Mouse (Mus musculus) liver, embryonic 15.5 days (tissue): ENCODE data around the gene Tcte1. TPM values are rescaled to one million over a fixed set of nuclear protein-coding genes. Genes with fewer than 3 reads are reported as not detected.

Source experiments
- ATAC-seq: fragments of 200-750 bp; cut with Nextera tagmentation; 2 replicates; pipeline ENCODE4 v1.8.0; 2017; ENCODE audit warnings: moderate number of reproducible peaks, mild to moderate bottlenecking, moderate library complexity; ENCODE audit not compliant: insufficient read depth
- H3K27ac ChIP-seq: fragments of 300-500 bp; sonication (generic); replicated peaks from 2 replicates; pipeline ENCODE4 v1.5.1; 2015; ENCODE audit warnings: mild to moderate bottlenecking, inconsistent platforms
- H3K27me3 ChIP-seq: fragments of 300-500 bp; sonication (generic); 2 replicates; pipeline ENCODE4 v1.6.1; 2015; ENCODE audit warnings: mild to moderate bottlenecking, inconsistent platforms
- H3K36me3 ChIP-seq: fragments of 300-500 bp; sonication (generic); replicated peaks from 2 replicates; pipeline ENCODE4 v1.6.1; 2015; ENCODE audit warnings: moderate library complexity, mild to moderate bottlenecking, inconsistent platforms
- H3K4me1 ChIP-seq: fragments of 300-500 bp; sonication (generic); replicated peaks from 2 replicates; pipeline ENCODE4 v1.6.1; 2015; ENCODE audit warnings: inconsistent platforms
- H3K4me2 ChIP-seq: fragments of 300-500 bp; sonication (generic); 2 replicates; pipeline ENCODE4 v1.6.1; 2015; ENCODE audit warnings: moderate library complexity, mild to moderate bottlenecking, inconsistent platforms
- H3K4me3 ChIP-seq: fragments of 300-500 bp; sonication (generic); replicated peaks from 2 replicates; pipeline ENCODE4 v1.5.1; 2015; ENCODE audit warnings: mild to moderate bottlenecking, inconsistent platforms
- H3K9ac ChIP-seq: fragments of 300-500 bp; sonication (generic); 2 replicates; pipeline ENCODE4 v1.6.1; 2015; ENCODE audit warnings: moderate library complexity, mild to moderate bottlenecking, inconsistent platforms
- H3K9me3 ChIP-seq: fragments of 300-500 bp; sonication (generic); replicated peaks from 2 replicates; pipeline ENCODE4 v1.6.1; 2016; ENCODE audit warnings: inconsistent platforms
- WGBS: fragments of 180-500 bp; shearing (Covaris S2); methylation state at CpG from one replicate; pipeline ENCODE4 v1.1.7; 2015; ENCODE audit warnings: mixed read lengths; ENCODE audit not compliant: insufficient replicate concordance; 5-methylcytosine and 5-hydroxymethylcytosine counted together
- polyA plus RNA-seq: library from polyadenylated mRNA; unstranded; fragments of >200 nt; fragmentation: Nextera tagmentation; extraction: Ambion mirVana; gene quantifications from 2 replicates; pipeline ENCODE4 v1.2.1, GENCODE M21; 2015

The Tcte1 gene
- polyA plus RNA-seq, 1 experiment from 2014 or later: 0.05 TPM

- Histone ChIP-seq H3K4me1 (no peaks in the 10 kb centered on the region), H3K4me3 (no peak overlapping the region), H3K27ac (no peak overlapping the region), H3K4me2 (no peak overlapping the region), H3K36me3 (no peaks in the 10 kb centered on the region), H3K9me3 (no peaks in the 10 kb centered on the region), H3K27me3 (no peaks in the 10 kb centered on the region), H3K9ac (no peak overlapping the region)
- 58% methylated on average over 15 of the region's 15 CpGs for WGBS
- ATAC-seq: peak; percentile 49
Observed at GRCm38 (mm10) chr17:45515204-45515726, 8.0 kb upstream of the Tcte1 start.

GRCm38 (mm10) chr17:45515806-45516205, 7.4 kb upstream of the Tcte1 start:
- Histone ChIP-seq H3K9me3 (no peaks in the 10 kb centered on the region), H3K36me3 (no peaks in the 10 kb centered on the region), H3K9ac (no peak overlapping the region), H3K4me1 (no peaks in the 10 kb centered on the region), H3K4me2 (no peak overlapping the region), H3K4me3 (no peak overlapping the region), H3K27ac (no peak overlapping the region), H3K27me3 (no peaks in the 10 kb centered on the region)
- WGBS: 75% methylated on average over 10 of the region's 10 CpGs
- no peak for ATAC-seq

GRCm38 (mm10) chr17:45516488-45516887, 6.7 kb upstream of the Tcte1 start:
- no peak for ATAC-seq
- H3K9ac ChIP-seq: no peak overlapping the region
- H3K36me3 ChIP-seq: no peaks in the 10 kb centered on the region; the same call in 1 of the 2 replicates
- no peak overlapping the region for H3K4me2 ChIP-seq
- no peaks in the 10 kb centered on the region for H3K4me1 ChIP-seq
- no peak overlapping the region for H3K4me3 ChIP-seq
- H3K27ac ChIP-seq: no peak overlapping the region
- no peaks in the 10 kb centered on the region for H3K9me3 ChIP-seq
- whole genome bisulfite sequencing: 46% methylated on average over 8 of the region's 8 CpGs
- no peaks in the 10 kb centered on the region for H3K27me3 ChIP-seq

- no peak overlapping the region for H3K4me2 ChIP-seq
- H3K27ac ChIP-seq: no peak overlapping the region
- no peak for ATAC-seq
- H3K4me3 ChIP-seq: no peak overlapping the region
- H3K27me3 ChIP-seq: no peaks in the 10 kb centered on the region
- H3K36me3 ChIP-seq: no peaks in the 10 kb centered on the region; the same call in 1 of the 2 replicates
- H3K4me1 ChIP-seq: no peaks in the 10 kb centered on the region
- WGBS: 70% methylated on average over 21 of the region's 21 CpGs
- H3K9me3 ChIP-seq: no peaks in the 10 kb centered on the region
- H3K9ac ChIP-seq: no peak overlapping the region
Observed at GRCm38 (mm10) chr17:45517135-45517534, 6.1 kb upstream of the Tcte1 start.

- no peak overlapping the region for H3K4me3 ChIP-seq
- no peaks in the 10 kb centered on the region; the same call in 1 of the 2 replicates for H3K36me3 ChIP-seq
- H3K4me2 ChIP-seq: no peak overlapping the region
- no peak overlapping the region for H3K9ac ChIP-seq
- no peak for ATAC-seq
- no peaks in the 10 kb centered on the region for H3K27me3 ChIP-seq
- no peaks in the 10 kb centered on the region for H3K9me3 ChIP-seq
- WGBS: 38% methylated on average over 28 of the region's 28 CpGs
- H3K4me1 ChIP-seq: no peaks in the 10 kb centered on the region; the same call in 1 of the 2 replicates
- no peak overlapping the region for H3K27ac ChIP-seq
Observed at GRCm38 (mm10) chr17:45517549-45518215, 5.6 kb upstream of the Tcte1 start.

- 61% methylated on average over 12 of the region's 12 CpGs for WGBS
- no peak overlapping the region for H3K9ac ChIP-seq
Observed at GRCm38 (mm10) chr17:45518766-45519475, 4.3 kb upstream of the Tcte1 start.

GRCm38 (mm10) chr17:45520136-45520535, 3.1 kb upstream of the Tcte1 start:
- H3K9ac ChIP-seq: no peak overlapping the region
- WGBS: 73% methylated on average over 11 of the region's 11 CpGs
- no peaks in the 10 kb centered on the region; the same call in 1 of the 2 replicates for H3K36me3 ChIP-seq
- no peak for ATAC-seq
- no peaks in the 10 kb centered on the region; the same call in 1 of the 2 replicates for H3K4me1 ChIP-seq
- H3K4me2 ChIP-seq: no peak overlapping the region
- H3K9me3 ChIP-seq: no peaks in the 10 kb centered on the region
- H3K27me3 ChIP-seq: peaks cover 23% of the 10 kb centered on the region
- no peak overlapping the region for H3K27ac ChIP-seq
- H3K4me3 ChIP-seq: no peak overlapping the region

More at GRCm38 (mm10) chr17:45518766-45519475, 4.3 kb upstream of the Tcte1 start:
- Histone ChIP-seq H3K27me3 (peaks cover 11% of the 10 kb centered on the region), H3K4me2 (no peak overlapping the region), H3K9me3 (no peaks in the 10 kb centered on the region), H3K4me1 (no peaks in the 10 kb centered on the region; the same call in 1 of the 2 replicates), H3K36me3 (no peaks in the 10 kb centered on the region; the same call in 1 of the 2 replicates), H3K27ac (no peak overlapping the region), H3K4me3 (no peak overlapping the region)
- no peak for ATAC-seq

- H3K9me3 ChIP-seq: no peaks in the 10 kb centered on the region
- H3K4me1 ChIP-seq: no peaks in the 10 kb centered on the region; the same call in 1 of the 2 replicates
- 47% methylated on average over 4 of the region's 4 CpGs for WGBS
- no peak overlapping the region for H3K4me2 ChIP-seq
- no peak overlapping the region for H3K27ac ChIP-seq
- H3K36me3 ChIP-seq: no peaks in the 10 kb centered on the region; the same call in 1 of the 2 replicates
- no peak overlapping the region for H3K4me3 ChIP-seq
- peaks cover 63% of the 10 kb centered on the region for H3K27me3 ChIP-seq
- H3K9ac ChIP-seq: no peak overlapping the region
- no peak for ATAC-seq
Observed at GRCm38 (mm10) chr17:45524961-45525360, 1.7 kb downstream of the Tcte1 start.

- WGBS: 25% methylated on average over 5 of the region's 5 CpGs
- no peak for ATAC-seq
- Histone ChIP-seq H3K36me3 (no peaks in the 10 kb centered on the region), H3K27ac (no peak overlapping the region), H3K4me2 (no peak overlapping the region), H3K4me3 (no peak overlapping the region), H3K27me3 (peaks cover 76% of the 10 kb centered on the region), H3K9me3 (no peaks in the 10 kb centered on the region), H3K9ac (no peak overlapping the region), H3K4me1 (no peaks in the 10 kb centered on the region; the same call in 1 of the 2 replicates)
Observed at GRCm38 (mm10) chr17:45526571-45526970, 3.3 kb downstream of the Tcte1 start.

GRCm38 (mm10) chr17:45530346-45530782, 7.1 kb downstream of the Tcte1 start:
- 33% methylated on average over 13 of the region's 13 CpGs for WGBS
- H3K27me3 ChIP-seq: peaks cover 85% of the 10 kb centered on the region

GRCm38 (mm10) chr17:45532896-45533295, 9.7 kb downstream of the Tcte1 start:
- WGBS: 35% methylated on average over 15 of the region's 15 CpGs
- no peaks in the 10 kb centered on the region for H3K36me3 ChIP-seq
- H3K4me1 ChIP-seq: no peaks in the 10 kb centered on the region
- no peak overlapping the region for H3K4me2 ChIP-seq
- peaks cover 93% of the 10 kb centered on the region for H3K27me3 ChIP-seq
- H3K27ac ChIP-seq: no peak overlapping the region
- H3K9ac ChIP-seq: no peak overlapping the region
- no peak for ATAC-seq
- H3K9me3 ChIP-seq: no peaks in the 10 kb centered on the region
- H3K4me3 ChIP-seq: no peak overlapping the region

More at GRCm38 (mm10) chr17:45530346-45530782, 7.1 kb downstream of the Tcte1 start:
- no peak for ATAC-seq
- Histone ChIP-seq H3K9ac (no peak overlapping the region), H3K36me3 (no peaks in the 10 kb centered on the region), H3K4me3 (no peak overlapping the region), H3K27ac (no peak overlapping the region), H3K4me1 (no peaks in the 10 kb centered on the region), H3K9me3 (no peaks in the 10 kb centered on the region), H3K4me2 (no peak overlapping the region)
